Mouse (Mus musculus) kidney, embryonic 14.5 days (tissue): Measurements from ENCODE around the gene Gimap4. TPM values are rescaled to one million over a fixed set of nuclear protein-coding genes. Genes with fewer than 3 reads are reported as not detected.

Experiments used
- polyA plus RNA-seq: library from polyadenylated mRNA; unstranded; fragments of >200 nt; fragmentation: Nextera tagmentation; extraction: Ambion mirVana; gene quantifications from 2 replicates; pipeline ENCODE4 v1.2.1, GENCODE M21; 2014

Gimap4 gene
- polyA plus RNA-seq, 1 experiment from 2014 or later, result 54.1 TPM

Other genes starting within 250 kb of the Gimap4 start
- gene Zfp467, start 238.7 kb upstream of the Gimap4 start, polyA plus RNA-seq, result 27.8 and 31.4 TPM in 2 replicates
- 0.17 and 0.53 TPM in 2 replicates for gene Sspo, start 236.3 kb upstream of the Gimap4 start, polyA plus RNA-seq
- gene Atp6v0e2, start 146.9 kb upstream of the Gimap4 start, polyA plus RNA-seq, result 19.9 and 20.3 TPM in 2 replicates
- gene Lrrc61, start 129.8 kb upstream of the Gimap4 start, polyA plus RNA-seq, result 4.4 and 9.7 TPM in 2 replicates
- 44.2 and 59.0 TPM in 2 replicates for gene Rarres2, start 111.8 kb upstream of the Gimap4 start, polyA plus RNA-seq
- not detected in 2 replicates for gene Gm45021, start 94.9 kb upstream of the Gimap4 start, polyA plus RNA-seq
- 32.6 and 47.0 TPM in 2 replicates for gene Repin1, start 90.7 kb upstream of the Gimap4 start, polyA plus RNA-seq
- gene Gm44965, start 90.6 kb upstream of the Gimap4 start, polyA plus RNA-seq, result 0.77 TPM in 1 of 2 replicates, not detected in the other
- gene Zfp775, start 82.5 kb upstream of the Gimap4 start, polyA plus RNA-seq, result 5.7 and 6.6 TPM in 2 replicates
- 0.90 and 1.4 TPM in 2 replicates for gene AI854703, start 57.8 kb upstream of the Gimap4 start, polyA plus RNA-seq
- 1.1 and 1.4 TPM in 2 replicates for gene Gimap8, start 37.3 kb upstream of the Gimap4 start, polyA plus RNA-seq
- 9.9 and 13.4 TPM in 2 replicates for gene Gimap9, start 8.4 kb upstream of the Gimap4 start, polyA plus RNA-seq
- 42.7 and 49.9 TPM in 2 replicates for gene Gimap6, start 23.7 kb downstream of the Gimap4 start, polyA plus RNA-seq
- 3.2 and 4.8 TPM in 2 replicates for gene Gm28053, start 34.1 kb downstream of the Gimap4 start, polyA plus RNA-seq
- not detected in 2 replicates for gene Gimap7, start 34.1 kb downstream of the Gimap4 start, polyA plus RNA-seq
- 21.1 and 27.9 TPM in 2 replicates for gene Gimap1, start 54.5 kb downstream of the Gimap4 start, polyA plus RNA-seq
- gene Gimap5, start 61.6 kb downstream of the Gimap4 start, polyA plus RNA-seq, result 12.7 and 13.6 TPM in 2 replicates
- gene Gimap3, start 86.3 kb downstream of the Gimap4 start, polyA plus RNA-seq, result not detected in 2 replicates
- 123 and 135 TPM in 2 replicates for gene Tmem176a, start 156.4 kb downstream of the Gimap4 start, polyA plus RNA-seq
- 308 and 313 TPM in 2 replicates for gene Tmem176b, start 156.9 kb downstream of the Gimap4 start, polyA plus RNA-seq
- 0.99 and 1.4 TPM in 2 replicates for gene Aoc1, start 188.3 kb downstream of the Gimap4 start, polyA plus RNA-seq
- gene 1600015I10Rik, start 245.3 kb downstream of the Gimap4 start, polyA plus RNA-seq, result not detected in 2 replicates